Mouse (Mus musculus) CH12.LX (cell line): ENCODE measurements at regions not wholly inside any gene's neighbourhood (a gene's known extent, or its start where the extent isn't known, plus 50 kb on each side); places are given as distances from the start of the nearest gene placed in this dataset.

ENCODE experiments used
- DNase-seq: peaks from one replicate; pipeline ENCODE4 v3.0.0-alpha.2; 2013; ENCODE audit errors: extremely low read depth
- H3K27ac ChIP-seq: 2 replicates; pipeline ENCODE4 v1.5.1; 2012; ENCODE audit warnings: low read depth, mild to moderate bottlenecking, control low read depth, moderate library complexity; ENCODE audit not compliant: insufficient read depth
- H3K27me3 ChIP-seq: replicated peaks from 2 replicates; pipeline ENCODE3; 2012; ENCODE audit warnings: inconsistent platforms
- H3K36me3 ChIP-seq, 2 experiments: replicated peaks in 1 of 2; 2 replicates each; pipeline versions ENCODE3 to v1.6.1; 2012; ENCODE audit warnings: inconsistent platforms in 1 of 2, low read length in 1 of 2, mild to moderate bottlenecking in 1 of 2, mixed read lengths in 1 of 2, moderate library complexity in 1 of 2; ENCODE audit not compliant: control insufficient read depth in 1 of 2, insufficient read depth in 1 of 2
- H3K4me1 ChIP-seq, 2 experiments: 2 replicates each; pipeline ENCODE4 v1.6.1; 2012; ENCODE audit warnings: inconsistent platforms in 1 of 2, moderate library complexity in 1 of 2; ENCODE audit not compliant: insufficient read depth in 2 of 2, control insufficient read depth in 1 of 2
- H3K4me2 ChIP-seq: 2 replicates; pipeline ENCODE4 v1.6.1; 2012; ENCODE audit warnings: low read depth, mild to moderate bottlenecking, control low read depth; ENCODE audit not compliant: poor library complexity, insufficient read depth, severe bottlenecking
- H3K4me3 ChIP-seq, 3 experiments: fragments of 150-350 bp in 1 of 3; sonication (generic) in 1 of 3; replicated peaks in 1 of 3; 2 replicates each; pipeline versions ENCODE3 to v1.5.1; 2011 to 2012; ENCODE audit warnings: low read depth in 2 of 3, low read length in 2 of 3, mild to moderate bottlenecking in 2 of 3, moderate library complexity in 2 of 3, control low read depth in 1 of 3, improper control_type of control experiment in 1 of 3, inconsistent platforms in 1 of 3, mixed read lengths in 1 of 3; ENCODE audit not compliant: poor library complexity in 1 of 3
- H3K79me2 ChIP-seq: replicated peaks from 2 replicates; pipeline ENCODE4 v1.6.1; 2012; ENCODE audit warnings: mild to moderate bottlenecking, moderate library complexity; ENCODE audit not compliant: control insufficient read depth, poor library complexity, insufficient read depth, severe bottlenecking; ENCODE audit errors: extremely low read depth
- H3K9ac ChIP-seq: 2 replicates; pipeline ENCODE4 v1.6.1; 2012; ENCODE audit warnings: low read depth, mild to moderate bottlenecking, control low read depth, moderate library complexity; ENCODE audit not compliant: insufficient read depth
- H3K9me3 ChIP-seq: replicated peaks from 2 replicates; pipeline ENCODE3; 2012; ENCODE audit warnings: low read length, inconsistent platforms, mixed read lengths
- CTCF ChIP-seq, 2 experiments: IDR thresholded peaks in 1 of 2; conservative IDR thresholded peaks in 1 of 2; 2 replicates each; pipeline ENCODE4 v1.5.1; 2011 to 2012; ENCODE audit warnings: low read depth in 2 of 2, low read length in 2 of 2, improper control_type of control experiment in 1 of 2, inconsistent platforms in 1 of 2, mild to moderate bottlenecking in 1 of 2, moderate library complexity in 1 of 2
- E2F4 ChIP-seq: IDR thresholded peaks from 2 replicates; pipeline ENCODE4 v1.6.1; 2011; ENCODE audit warnings: low read depth, low read length, improper control_type of control experiment; ENCODE audit not compliant: insufficient replicate concordance
- EP300 ChIP-seq: IDR thresholded peaks from 2 replicates; pipeline ENCODE4 v1.6.1; 2011; ENCODE audit warnings: low read length, improper control_type of control experiment
- GABPA ChIP-seq: IDR thresholded peaks from 2 replicates; pipeline ENCODE4 v1.6.1; 2012; ENCODE audit warnings: low read depth, low read length, improper control_type of control experiment, inconsistent platforms; ENCODE audit not compliant: insufficient replicate concordance
- IRF4 ChIP-seq: IDR thresholded peaks from 2 replicates; pipeline ENCODE4 v1.6.1; 2014; ENCODE audit warnings: low read depth, mild to moderate bottlenecking, inconsistent platforms, low read length, improper control_type of control experiment
- JUND ChIP-seq: conservative IDR thresholded peaks from 2 replicates; pipeline ENCODE4 v1.6.1; 2011; ENCODE audit warnings: low read depth, low read length, improper control_type of control experiment
- MAFK ChIP-seq: IDR thresholded peaks from 2 replicates; pipeline ENCODE4 v1.6.1; 2011; ENCODE audit warnings: low read length, improper control_type of control experiment; ENCODE audit not compliant: insufficient replicate concordance
- MEF2A ChIP-seq: IDR thresholded peaks from 2 replicates; pipeline ENCODE4 v1.6.1; 2014; ENCODE audit warnings: low read depth, mild to moderate bottlenecking, inconsistent platforms, low read length, improper control_type of control experiment, borderline replicate concordance
- NRF1 ChIP-seq: IDR thresholded peaks from 2 replicates; pipeline ENCODE4 v1.6.1; 2014; ENCODE audit warnings: low read depth, mild to moderate bottlenecking, inconsistent platforms, low read length, improper control_type of control experiment, moderate library complexity
- PAX5 ChIP-seq: IDR thresholded peaks from 2 replicates; pipeline ENCODE4 v1.6.1; 2012; ENCODE audit warnings: low read length, inconsistent platforms, mixed read lengths
- POLR2A ChIP-seq: IDR thresholded peaks from 2 replicates; pipeline ENCODE4 v1.6.1; 2011; ENCODE audit warnings: low read depth, mild to moderate bottlenecking, improper control_type of control experiment, low read length
- POLR2AphosphoS2 ChIP-seq: IDR thresholded peaks from 2 replicates; pipeline ENCODE4 v1.6.1; 2011; ENCODE audit warnings: low read depth, low read length, improper control_type of control experiment
- RAD21 ChIP-seq: IDR thresholded peaks from 2 replicates; pipeline ENCODE4 v1.6.1; 2011; ENCODE audit warnings: low read depth, mild to moderate bottlenecking, low read length, improper control_type of control experiment, moderate library complexity
- RCOR1 ChIP-seq: conservative IDR thresholded peaks from 2 replicates; pipeline ENCODE4 v1.6.1; 2012; ENCODE audit warnings: low read depth, mild to moderate bottlenecking, inconsistent platforms, low read length, improper control_type of control experiment
- TBP ChIP-seq: conservative IDR thresholded peaks from 2 replicates; pipeline ENCODE4 v1.6.1; 2011; ENCODE audit warnings: low read depth, low read length, improper control_type of control experiment
- USF2 ChIP-seq: conservative IDR thresholded peaks from 2 replicates; pipeline ENCODE4 v1.6.1; 2011; ENCODE audit warnings: low read depth, low read length, improper control_type of control experiment
- ZKSCAN1 ChIP-seq: IDR thresholded peaks from 2 replicates; pipeline ENCODE4 v1.6.1; 2012; ENCODE audit warnings: low read depth, inconsistent platforms, low read length, improper control_type of control experiment, borderline replicate concordance
- ZMIZ1 ChIP-seq: IDR thresholded peaks from 2 replicates; pipeline ENCODE4 v1.6.1; 2012; ENCODE audit warnings: low read depth, mild to moderate bottlenecking, inconsistent platforms, low read length, improper control_type of control experiment
- ZNF384 ChIP-seq: IDR thresholded peaks from 2 replicates; pipeline ENCODE4 v1.6.1; 2012; ENCODE audit warnings: low read depth, low read length, improper control_type of control experiment, inconsistent platforms
- dilution Hi-C: fragments of 300-500 bp; cut with MboI; formaldehyde crosslinking; loops from 2 replicates; pipeline ENCODE4 v1.14.3; 2020; ENCODE audit warnings: low sequenced_read_pairs; ENCODE audit not compliant: extremely low pct_unique_long_range_greater_than_20kb, extremely low pct_ligation_motif_present
- in situ Hi-C: fragments of 300-500 bp; cut with MboI; formaldehyde crosslinking; loops from 3 replicates; pipeline ENCODE4 v1.14.3; 2019; ENCODE audit warnings: low sequenced_read_pairs, low pct_ligation_motif_present, low pct_unique_long_range_greater_than_20kb, mixed read lengths

DNA sequence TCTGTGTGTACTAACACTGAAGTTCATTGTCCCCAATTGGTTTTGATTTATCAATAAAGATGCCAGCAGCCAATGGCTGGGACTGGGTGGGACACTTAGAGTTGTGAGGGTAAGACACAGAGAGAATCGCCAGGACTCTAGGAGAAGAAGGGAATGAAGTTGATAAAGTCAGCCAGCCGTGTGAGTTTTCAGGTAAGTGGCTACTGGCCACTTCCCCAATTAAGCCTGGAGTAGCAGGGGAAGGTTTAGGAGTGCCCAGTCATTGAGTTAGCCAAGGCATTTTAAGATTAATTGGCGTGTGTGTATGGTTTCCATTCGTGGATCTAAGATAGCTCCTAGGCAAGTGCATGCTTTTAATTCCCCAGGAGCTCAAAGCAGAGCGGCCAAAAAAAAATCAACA is 141.5 kb downstream of the Tmem17 start:
- no peak for DNase-seq

DNA sequence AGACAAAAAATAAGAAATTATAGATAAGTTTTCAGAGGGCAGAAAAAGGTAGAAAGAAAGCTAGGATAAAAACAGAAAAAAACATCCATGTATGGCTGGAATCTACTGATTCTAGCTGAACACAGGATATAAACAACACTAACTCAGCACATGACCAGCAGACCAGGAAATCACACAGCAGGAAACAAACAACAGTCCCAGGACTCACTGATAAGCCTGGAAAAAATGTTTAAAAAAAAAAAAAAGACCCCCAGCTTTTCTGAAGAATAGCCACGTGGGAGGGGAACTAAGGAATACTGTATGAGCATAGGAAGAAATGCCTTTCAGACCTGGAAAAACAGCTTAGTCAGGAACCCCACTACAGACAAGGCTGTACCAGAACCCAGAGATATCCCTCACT is 145.7 kb downstream of the Tmem17 start:
- no peak for TF ChIP-seq MEF2A
- no peak for TF ChIP-seq GABPA
- no peak for TF ChIP-seq TBP
- TF ChIP-seq CTCF (conservative IDR thresholded peaks at IDR 0.05 in 1 of 2, IDR thresholded peaks at IDR 0.05 in 1 of 2; ENCODE audit: low read depth in 2 of 2, low read length in 2 of 2) = no peak
- no peak for TF ChIP-seq RAD21
- TF ChIP-seq E2F4 = no peak
- TF ChIP-seq NRF1 = no peak
- no peak for TF ChIP-seq MAFK
- no peak for TF ChIP-seq IRF4
- no peak for TF ChIP-seq ZNF384
- no peak for TF ChIP-seq RCOR1
- no peak for TF ChIP-seq PAX5
- TF ChIP-seq POLR2AphosphoS2 = no peak
- TF ChIP-seq EP300 = no peak
- TF ChIP-seq ZKSCAN1 = no peak
- TF ChIP-seq JUND = no peak
- TF ChIP-seq ZMIZ1 = no peak
- TF ChIP-seq USF2 = no peak
- H3K4me3 ChIP-seq = no peak overlapping the region
- no peak overlapping the region for H3K9ac ChIP-seq
- H3K9me3 ChIP-seq = no peaks in the 10 kb centered on the region
- no peaks in the 10 kb centered on the region for H3K79me2 ChIP-seq
- H3K27ac ChIP-seq = no peak overlapping the region
- no peak overlapping the region for H3K4me2 ChIP-seq
- H3K27me3 ChIP-seq = no peaks in the 10 kb centered on the region
- dilution Hi-C loops = no loop called here
- in situ Hi-C loops = no loop called here
- H3K4me1 ChIP-seq = peaks cover 15 to 36% of the 10 kb centered on the region in 2 experiments
- DNase-seq = no peak
- no peaks in the 10 kb centered on the region for H3K36me3 ChIP-seq

More for the DNA sequence above, 141.5 kb downstream of the Tmem17 start:
- H3K36me3 ChIP-seq = no peaks in the 10 kb centered on the region
- H3K4me3 ChIP-seq = no peak overlapping the region
- no peaks in the 10 kb centered on the region for H3K79me2 ChIP-seq
- in situ Hi-C loops (no loop called here), dilution Hi-C loops (no loop called here)
- TF ChIP-seq RCOR1 = 0 out of 2 replicates have a peak, but pooled peaks have one; percentile 8
- TF ChIP-seq POLR2A = no peak
- H3K4me2 ChIP-seq = peak overlapping the region; percentile 65
- peaks cover 12 to 56% of the 10 kb centered on the region in 2 experiments for H3K4me1 ChIP-seq
- H3K9ac ChIP-seq = no peak overlapping the region
- H3K9me3 ChIP-seq = no peaks in the 10 kb centered on the region
- H3K27ac ChIP-seq = no peak overlapping the region
- no peaks in the 10 kb centered on the region for H3K27me3 ChIP-seq
